Mouse (Mus musculus): ENCODE measurements at regions not wholly inside any gene's neighbourhood (a gene's known extent, or its start where the extent isn't known, plus 50 kb on each side); places are given as distances from the start of the nearest gene placed in this dataset.

- Histone ChIP-seq H3K36me3 (no peaks in the 10 kb centered on the region), H3K9ac (no peak overlapping the region), H3K27ac (no peak overlapping the region), H3K4me1 (no peaks in the 10 kb centered on the region), H3K27me3 (replicated peaks) (no peaks in the 10 kb centered on the region), H3K9me3 (no peaks in the 10 kb centered on the region), H3K4me3 (no peak overlapping the region), H3K4me2 (replicated peaks) (no peak overlapping the region)
- no peak for ATAC-seq (ENCODE audit: low FRiP score, low read depth)
- WGBS = 84% methylated on average over 7 of the region's 7 CpGs
These were observed 240.4 kb upstream of the Map3k7 start for GRCm38 (mm10) chr4:31723501-31723900.

DNA sequence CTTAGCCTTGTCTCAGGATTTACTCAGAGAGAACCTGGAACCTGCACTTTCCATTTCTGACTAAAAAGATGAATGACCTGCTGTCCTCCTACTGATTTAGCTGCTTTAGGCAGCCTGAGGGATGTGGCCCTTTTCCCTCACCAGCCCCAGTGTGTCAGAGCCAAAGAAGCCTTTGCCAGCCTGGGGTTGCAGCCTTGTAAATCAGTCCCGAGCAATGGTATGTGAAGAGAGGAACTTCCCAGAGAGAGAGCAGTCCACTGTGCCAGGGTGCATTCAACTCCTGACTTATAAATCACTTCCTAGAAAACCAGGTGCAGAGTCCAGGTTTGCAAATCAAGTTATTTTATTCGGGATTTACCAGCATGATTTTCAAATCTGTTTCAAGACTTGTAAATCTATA, 239.5 kb upstream of the Map3k7 start:
- no peak overlapping the region for H3K4me3 ChIP-seq
- H3K4me2 ChIP-seq (replicated peaks) = no peak overlapping the region
- no peaks in the 10 kb centered on the region for H3K9me3 ChIP-seq
- H3K9ac ChIP-seq = no peak overlapping the region
- no peak overlapping the region for H3K27ac ChIP-seq
- ATAC-seq (ENCODE audit: low FRiP score, low read depth) = no peak
- WGBS = 47% methylated on average over 2 of the region's 2 CpGs
- no peaks in the 10 kb centered on the region for H3K27me3 ChIP-seq (replicated peaks)
- no peaks in the 10 kb centered on the region for H3K36me3 ChIP-seq
- H3K4me1 ChIP-seq = no peaks in the 10 kb centered on the region

DNA sequence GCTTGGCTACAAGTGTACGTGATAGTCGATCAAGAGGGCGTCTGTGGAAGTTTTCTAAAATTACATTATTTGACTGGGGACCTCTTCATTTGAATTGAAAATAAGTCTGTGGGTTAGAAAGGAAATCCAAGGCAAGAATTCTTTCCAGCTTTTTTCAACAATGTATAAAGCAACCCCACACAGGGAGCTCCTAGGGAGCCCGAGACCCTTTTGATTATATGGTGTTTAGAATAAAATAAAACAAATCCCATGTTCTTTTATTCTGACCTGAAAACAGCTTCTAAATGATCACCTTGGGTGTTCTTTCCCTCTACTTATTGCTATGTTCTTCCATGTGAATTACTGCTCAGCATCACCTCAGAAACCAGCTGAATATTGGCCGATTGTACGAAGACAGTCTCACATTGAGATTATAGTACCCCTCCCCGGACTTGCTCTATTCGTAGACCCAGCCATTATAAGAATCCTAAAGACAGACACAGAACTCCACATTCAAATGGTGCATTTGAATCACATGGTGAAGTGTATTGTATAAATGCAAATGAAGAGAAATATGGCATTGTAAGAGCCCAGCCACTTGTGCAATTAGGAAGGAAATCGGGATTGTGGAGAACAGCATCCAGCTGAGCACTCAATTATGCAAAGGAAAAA, 236.3 kb upstream of the Map3k7 start:
- no peak for ATAC-seq (ENCODE audit: low FRiP score, low read depth)

DNA sequence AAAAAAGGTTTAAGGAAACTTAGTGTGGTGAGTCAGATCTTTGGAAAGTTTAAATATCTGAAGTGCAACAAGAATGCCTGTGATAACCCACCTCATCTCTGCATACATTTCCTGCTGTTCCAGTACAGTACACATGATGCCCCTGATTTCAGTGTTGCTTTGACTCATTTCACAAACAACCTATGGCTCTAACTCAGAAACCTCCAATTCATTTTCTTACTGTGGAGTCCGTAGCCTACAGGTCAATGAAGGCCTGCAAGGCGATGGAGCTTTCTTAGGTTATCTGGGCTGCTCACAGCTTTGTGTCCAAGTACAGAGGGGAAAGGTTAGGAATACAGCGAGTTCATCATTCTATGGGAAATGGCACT, 235.8 kb upstream of the Map3k7 start:
- H3K27me3 ChIP-seq (replicated peaks) = no peaks in the 10 kb centered on the region
- no peak overlapping the region for H3K4me2 ChIP-seq (replicated peaks)
- H3K36me3 ChIP-seq = no peaks in the 10 kb centered on the region
- no peak overlapping the region for H3K9ac ChIP-seq
- WGBS = 86% methylated on average over 3 of the region's 3 CpGs
- H3K4me3 ChIP-seq = no peak overlapping the region
- no peaks in the 10 kb centered on the region for H3K9me3 ChIP-seq
- no peak for ATAC-seq (ENCODE audit: low FRiP score, low read depth)
- H3K4me1 ChIP-seq = no peaks in the 10 kb centered on the region
- H3K27ac ChIP-seq = no peak overlapping the region

More for the DNA sequence above, 236.3 kb upstream of the Map3k7 start:
- Histone ChIP-seq H3K27ac (no peak overlapping the region), H3K9me3 (no peaks in the 10 kb centered on the region), H3K4me2 (replicated peaks) (no peak overlapping the region), H3K4me1 (no peaks in the 10 kb centered on the region), H3K36me3 (no peaks in the 10 kb centered on the region), H3K9ac (no peak overlapping the region), H3K4me3 (no peak overlapping the region), H3K27me3 (replicated peaks) (no peaks in the 10 kb centered on the region)
- WGBS = 54% methylated on average over 9 of the region's 9 CpGs

- Histone ChIP-seq H3K4me1 (no peaks in the 10 kb centered on the region), H3K4me2 (replicated peaks) (no peak overlapping the region), H3K27me3 (replicated peaks) (no peaks in the 10 kb centered on the region), H3K9me3 (no peaks in the 10 kb centered on the region), H3K27ac (no peak overlapping the region), H3K36me3 (no peaks in the 10 kb centered on the region), H3K4me3 (no peak overlapping the region), H3K9ac (no peak overlapping the region)
- no peak for ATAC-seq (ENCODE audit: low FRiP score, low read depth)
- 86% methylated on average over 3 of the region's 3 CpGs for WGBS
These were observed 220.1 kb upstream of the Map3k7 start for GRCm38 (mm10) chr4:31743776-31744175.

- Histone ChIP-seq H3K9ac (no peak overlapping the region), H3K4me1 (no peaks in the 10 kb centered on the region), H3K9me3 (no peaks in the 10 kb centered on the region), H3K36me3 (no peaks in the 10 kb centered on the region), H3K4me3 (no peak overlapping the region), H3K27me3 (replicated peaks) (no peaks in the 10 kb centered on the region), H3K4me2 (replicated peaks) (no peak overlapping the region), H3K27ac (no peak overlapping the region)
- WGBS = 83% methylated on average over 4 of the region's 4 CpGs
- no peak for ATAC-seq (ENCODE audit: low FRiP score, low read depth)
These were observed 219.5 kb upstream of the Map3k7 start for GRCm38 (mm10) chr4:31744431-31744830.

GRCm38 (mm10) chr4:31753677-31754312, 210.1 kb upstream of the Map3k7 start:
- Histone ChIP-seq H3K4me3 (no peak overlapping the region), H3K4me1 (no peaks in the 10 kb centered on the region), H3K9ac (no peak overlapping the region), H3K27ac (no peak overlapping the region), H3K27me3 (replicated peaks) (no peaks in the 10 kb centered on the region), H3K4me2 (replicated peaks) (no peak overlapping the region), H3K36me3 (no peaks in the 10 kb centered on the region), H3K9me3 (no peaks in the 10 kb centered on the region)
- no peak for ATAC-seq (ENCODE audit: low FRiP score, low read depth)
- 83% methylated on average over 5 of the region's 5 CpGs for WGBS

- Histone ChIP-seq H3K9ac (no peak overlapping the region), H3K27me3 (replicated peaks) (no peaks in the 10 kb centered on the region), H3K9me3 (no peaks in the 10 kb centered on the region), H3K4me3 (no peak overlapping the region), H3K4me1 (no peaks in the 10 kb centered on the region), H3K4me2 (replicated peaks) (no peak overlapping the region), H3K36me3 (no peaks in the 10 kb centered on the region), H3K27ac (no peak overlapping the region)
- WGBS = 56% methylated on average over 1 of the region's 1 CpGs
- no peak for ATAC-seq (ENCODE audit: low FRiP score, low read depth)
These were observed 206.8 kb upstream of the Map3k7 start for GRCm38 (mm10) chr4:31757126-31757525.

GRCm38 (mm10) chr4:31760116-31760515, 203.8 kb upstream of the Map3k7 start:
- no peak overlapping the region for H3K9ac ChIP-seq
- no peaks in the 10 kb centered on the region for H3K4me1 ChIP-seq
- ATAC-seq (ENCODE audit: low FRiP score, low read depth) = no peak
- no peak overlapping the region for H3K27ac ChIP-seq
- no peaks in the 10 kb centered on the region for H3K36me3 ChIP-seq
- H3K4me3 ChIP-seq = no peak overlapping the region
- WGBS = 55% methylated on average over 4 of the region's 4 CpGs
- no peaks in the 10 kb centered on the region for H3K9me3 ChIP-seq
- no peak overlapping the region for H3K4me2 ChIP-seq (replicated peaks)
- no peaks in the 10 kb centered on the region for H3K27me3 ChIP-seq (replicated peaks)

- H3K4me3 ChIP-seq = no peak overlapping the region
- H3K4me2 ChIP-seq (replicated peaks) = no peak overlapping the region
- no peaks in the 10 kb centered on the region for H3K36me3 ChIP-seq
- no peaks in the 10 kb centered on the region for H3K9me3 ChIP-seq
- H3K9ac ChIP-seq = no peak overlapping the region
- WGBS = 71% methylated on average over 7 of the region's 7 CpGs
- H3K4me1 ChIP-seq = no peaks in the 10 kb centered on the region
- ATAC-seq (ENCODE audit: low FRiP score, low read depth) = no peak
- H3K27ac ChIP-seq = no peak overlapping the region
- H3K27me3 ChIP-seq (replicated peaks) = no peaks in the 10 kb centered on the region
These were observed 201.7 kb upstream of the Map3k7 start for GRCm38 (mm10) chr4:31762199-31762598.

GRCm38 (mm10) chr4:31768026-31768626, 195.8 kb upstream of the Map3k7 start:
- H3K27me3 ChIP-seq (replicated peaks) = no peaks in the 10 kb centered on the region
- H3K4me2 ChIP-seq (replicated peaks) = no peak overlapping the region
- WGBS = 87% methylated on average over 6 of the region's 6 CpGs
- H3K36me3 ChIP-seq = no peaks in the 10 kb centered on the region
- H3K9ac ChIP-seq = no peak overlapping the region
- H3K27ac ChIP-seq = no peak overlapping the region
- H3K4me3 ChIP-seq = no peak overlapping the region
- no peak for ATAC-seq (ENCODE audit: low FRiP score, low read depth)
- H3K9me3 ChIP-seq = no peaks in the 10 kb centered on the region
- H3K4me1 ChIP-seq = no peaks in the 10 kb centered on the region

GRCm38 (mm10) chr4:31769325-31769724, 194.6 kb upstream of the Map3k7 start:
- H3K4me2 ChIP-seq (replicated peaks) = no peak overlapping the region
- H3K9me3 ChIP-seq = no peaks in the 10 kb centered on the region
- 91% methylated on average over 4 of the region's 4 CpGs for WGBS
- H3K27ac ChIP-seq = no peak overlapping the region
- no peak for ATAC-seq (ENCODE audit: low FRiP score, low read depth)
- H3K36me3 ChIP-seq = no peaks in the 10 kb centered on the region
- no peaks in the 10 kb centered on the region for H3K27me3 ChIP-seq (replicated peaks)
- H3K9ac ChIP-seq = no peak overlapping the region
- H3K4me3 ChIP-seq = no peak overlapping the region
- H3K4me1 ChIP-seq = no peaks in the 10 kb centered on the region

- Histone ChIP-seq H3K4me3 (no peak overlapping the region), H3K36me3 (no peaks in the 10 kb centered on the region), H3K9me3 (no peaks in the 10 kb centered on the region), H3K27ac (no peak overlapping the region), H3K27me3 (replicated peaks) (no peaks in the 10 kb centered on the region), H3K4me1 (no peaks in the 10 kb centered on the region), H3K9ac (no peak overlapping the region), H3K4me2 (replicated peaks) (no peak overlapping the region)
- ATAC-seq (ENCODE audit: low FRiP score, low read depth) = no peak
- 74% methylated on average over 1 of the region's 1 CpGs for WGBS
These were observed 177.6 kb upstream of the Map3k7 start for GRCm38 (mm10) chr4:31786284-31786683.
